In the genomic region with DNA sequence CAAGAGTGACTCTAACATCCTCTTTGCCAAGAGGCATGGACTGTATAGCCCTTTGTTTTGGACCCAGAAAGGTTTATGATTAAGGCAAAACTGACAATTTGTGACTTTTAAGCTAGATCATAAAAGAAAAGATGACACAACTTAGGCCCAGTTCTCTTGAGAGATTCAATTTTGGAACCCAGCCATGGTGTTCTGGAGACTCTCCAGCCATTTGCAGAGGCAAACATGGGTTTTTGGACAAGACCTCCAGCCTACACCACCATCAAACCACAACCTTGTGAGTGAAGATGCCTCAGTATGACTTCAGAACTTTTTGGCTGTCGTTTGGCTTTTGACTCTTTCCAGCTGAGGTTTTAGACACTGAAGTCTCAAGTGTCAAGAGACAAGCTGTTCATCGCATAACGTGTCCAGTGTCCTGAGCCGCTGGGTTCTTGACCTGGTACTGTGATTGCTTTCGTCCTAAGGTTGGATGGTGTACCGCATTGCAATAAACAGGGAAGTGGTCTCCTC, we compare ENCODE assay signal across 18 mouse cellular contexts.
DNase-seq lines count a peak whose midpoint lies in the region; TF ChIP-seq lines count a peak whose summit lies in the region.
"Had no signal": no experiment of that assay in that cellular context is flagged by ENCODE, and none has a peak within 500 bp of the region (broad histone marks: within the 10 kb centered on the region; RNA-seq: fewer than 3 reads in every experiment).

No protein-coding gene starts in this region.

- no peak for TF ChIP-seq CTCF in gastrocnemius, adult 2 months (IDR thresholded peaks at IDR 0.05)

- intact Hi-C loops in gastrocnemius, adult 2 months (cut with DNase I), result no loop called here

- DNase-seq in gastrocnemius, adult 2 months, result peak; percentile 26
- no peak for DNase-seq in gastrocnemius, postnatal 25 days
- peak; percentile 31 for DNase-seq in kidney, postnatal 14 days
- DNase-seq in kidney, adult 11 months, result no peak
- peak; percentile 35 for DNase-seq in ovary, postnatal 14 days (ENCODE audit: low spot score)
- no peak for DNase-seq in ovary, postnatal 36 days (ENCODE audit: low spot score)
- DNase-seq in skeletal muscle tissue, adult 2 months (ENCODE audit: low read depth, low spot score), result peak; percentile 21
- no peak for DNase-seq in layer of hippocampus, adult 8-10 months (ENCODE audit: low spot score in 2 of 2)
- DNase-seq: adrenal gland, adult 8-10 months; embryo, embryonic 11 days; left cerebral cortex, postnatal 4 days; liver; spleen, adult 18-20 months; thymus, postnatal 36 days had no signal

- no peak overlapping the region for H3K27ac ChIP-seq in gastrocnemius, adult 2 months
- H3K27ac ChIP-seq: hindbrain, embryonic 14.5 days; kidney, postnatal 0 days; midbrain, embryonic 13.5 days; neural tube, embryonic 13.5 days had no signal

- H3K4me3 ChIP-seq in gastrocnemius, adult 2 months, result no peak overlapping the region
- H3K4me3 ChIP-seq: midbrain, embryonic 13.5 days; neural tube, embryonic 13.5 days had no signal

Comparison
In these comparisons a context has a peak if more than half of its experiments do, and no peak if none do; other contexts are left out.
1. DNase-seq: peak in gastrocnemius, adult 2 months (single experiment), kidney, postnatal 14 days (single experiment), ovary, postnatal 14 days (single experiment) and skeletal muscle tissue, adult 2 months (single experiment); none in gastrocnemius, postnatal 25 days (single experiment), kidney, adult 11 months (single experiment), ovary, postnatal 36 days (single experiment) and layer of hippocampus, adult 8-10 months (0 of 2).